Mouse (Mus musculus) midbrain, embryonic 11.5 days (tissue): ENCODE data around the gene Pde3b. TPM values are rescaled to one million over a fixed set of nuclear protein-coding genes. Genes with fewer than 3 reads are reported as not detected.
"Not testable (repeated sequence)": the region's sequence is repeated elsewhere in the genome, so short reads cannot be mapped to it uniquely, and the experiment has no call there.

Source experiments
- ATAC-seq: fragments of 200-750 bp; cut with Nextera tagmentation; 2 replicates; pipeline ENCODE4 v1.8.0; 2017; ENCODE audit warnings: moderate TSS enrichment, moderate library complexity; ENCODE audit not compliant: low FRiP score
- DNase-seq: peaks from one replicate; pipeline ENCODE4 v3.0.0; 2015; ENCODE audit warnings: low spot score; ENCODE audit errors: missing footprints
- H3K27ac ChIP-seq: fragments of 300-500 bp; sonication (generic); 2 replicates; pipeline ENCODE4 v1.5.1; 2014; ENCODE audit warnings: low read depth, low read length
- H3K27me3 ChIP-seq: fragments of 300-500 bp; sonication (generic); 2 replicates; pipeline ENCODE4 v1.6.1; 2014; ENCODE audit warnings: mild to moderate bottlenecking, low read length, moderate library complexity, mixed read lengths; ENCODE audit not compliant: control insufficient read depth, insufficient read depth
- H3K36me3 ChIP-seq: fragments of 300-500 bp; sonication (generic); 2 replicates; pipeline ENCODE4 v1.6.1; 2014; ENCODE audit warnings: mild to moderate bottlenecking, low read length, moderate library complexity, mixed read lengths; ENCODE audit not compliant: control insufficient read depth, insufficient read depth
- H3K4me1 ChIP-seq: fragments of 300-500 bp; sonication (generic); 2 replicates; pipeline ENCODE4 v1.6.1; 2014; ENCODE audit warnings: low read length; ENCODE audit not compliant: control insufficient read depth, insufficient read depth
- H3K4me2 ChIP-seq: fragments of 300-500 bp; sonication (generic); 2 replicates; pipeline ENCODE4 v1.6.1; 2014; ENCODE audit warnings: mild to moderate bottlenecking, moderate library complexity
- H3K4me3 ChIP-seq: fragments of 300-500 bp; sonication (generic); 2 replicates; pipeline ENCODE4 v1.5.1; 2014; ENCODE audit warnings: low read depth, low read length
- H3K9ac ChIP-seq: fragments of 300-500 bp; sonication (generic); 2 replicates; pipeline ENCODE4 v1.6.1; 2014; ENCODE audit warnings: low read length
- H3K9me3 ChIP-seq: fragments of 300-500 bp; sonication (generic); 2 replicates; pipeline ENCODE4 v1.6.1; 2016; ENCODE audit warnings: low read length; ENCODE audit not compliant: control insufficient read depth
- WGBS: fragments of 180-500 bp; shearing (Covaris S2); extraction: QIAGEN DNeasy Blood & Tissue Kit; methylation state at CpG from one replicate; pipeline ENCODE4 v1.1.7; 2014; 5-methylcytosine and 5-hydroxymethylcytosine counted together
- polyA plus RNA-seq: library from polyadenylated mRNA; unstranded; fragments of >200 nt; fragmentation: Nextera tagmentation; extraction: Ambion mirVana; gene quantifications from 2 replicates; pipeline ENCODE4 v1.2.1, GENCODE M21; 2014

Gene Pde3b
- polyA plus RNA-seq, 1 experiment from 2014 or later: 12.5 TPM

GRCm38 (mm10) chr7:114492540-114492939 is 77.5 kb downstream of the Pde3b start:
- no peak for ATAC-seq
- H3K4me2 ChIP-seq: no peak overlapping the region
- DNase-seq: no peak

GRCm38 (mm10) chr7:114494033-114494432 is 79.0 kb downstream of the Pde3b start:
- Histone ChIP-seq H3K27ac (no peak overlapping the region), H3K9me3 (no peaks in the 10 kb centered on the region), H3K27me3 (no peaks in the 10 kb centered on the region), H3K9ac (no peak overlapping the region), H3K36me3 (no peaks in the 10 kb centered on the region), H3K4me2 (no peak overlapping the region), H3K4me1 (no peaks in the 10 kb centered on the region), H3K4me3 (no peak overlapping the region)
- ATAC-seq (no peak), DNase-seq (peak; percentile 56)
- WGBS: 93% methylated on average over 5 of the region's 5 CpGs

More at GRCm38 (mm10) chr7:114492540-114492939, 77.5 kb downstream of the Pde3b start:
- no peaks in the 10 kb centered on the region for H3K36me3 ChIP-seq
- H3K4me3 ChIP-seq: no peak overlapping the region
- no peak overlapping the region for H3K27ac ChIP-seq
- no peak overlapping the region for H3K9ac ChIP-seq
- H3K9me3 ChIP-seq: no peaks in the 10 kb centered on the region
- H3K27me3 ChIP-seq: no peaks in the 10 kb centered on the region
- no peaks in the 10 kb centered on the region for H3K4me1 ChIP-seq

GRCm38 (mm10) chr7:114499293-114499692 is 84.2 kb downstream of the Pde3b start:
- Histone ChIP-seq H3K4me2 (no peak overlapping the region), H3K9me3 (no peaks in the 10 kb centered on the region), H3K27me3 (no peaks in the 10 kb centered on the region), H3K4me1 (no peaks in the 10 kb centered on the region), H3K4me3 (no peak overlapping the region), H3K36me3 (no peaks in the 10 kb centered on the region), H3K27ac (no peak overlapping the region), H3K9ac (no peak overlapping the region)
- DNase-seq (no peak), ATAC-seq (no peak)
- 80% methylated on average over 1 of the region's 1 CpGs for WGBS

- Histone ChIP-seq H3K4me3 (no peak overlapping the region), H3K9ac (no peak overlapping the region), H3K27me3 (no peaks in the 10 kb centered on the region), H3K4me1 (no peaks in the 10 kb centered on the region), H3K36me3 (no peaks in the 10 kb centered on the region), H3K9me3 (no peaks in the 10 kb centered on the region), H3K4me2 (no peak overlapping the region), H3K27ac (no peak overlapping the region)
- ATAC-seq (no peak), DNase-seq (no peak)
- WGBS: 88% methylated on average over 2 of the region's 2 CpGs
These were observed 93.8 kb downstream of the Pde3b start for GRCm38 (mm10) chr7:114508879-114509278.

- Histone ChIP-seq H3K4me3 (no peak overlapping the region), H3K4me2 (no peak overlapping the region), H3K9ac (no peak overlapping the region), H3K9me3 (no peaks in the 10 kb centered on the region), H3K4me1 (no peaks in the 10 kb centered on the region), H3K27me3 (no peaks in the 10 kb centered on the region), H3K27ac (no peak overlapping the region), H3K36me3 (no peaks in the 10 kb centered on the region)
- no peak for ATAC-seq
- WGBS: 100% methylated on average over 1 of the region's 1 CpGs
- no peak for DNase-seq
These were observed 105.0 kb downstream of the Pde3b start for GRCm38 (mm10) chr7:114520122-114520521.

- Histone ChIP-seq H3K4me1 (no peaks in the 10 kb centered on the region), H3K27ac (no peak overlapping the region), H3K9me3 (no peaks in the 10 kb centered on the region), H3K4me2 (no peak overlapping the region), H3K4me3 (no peak overlapping the region), H3K9ac (no peak overlapping the region), H3K36me3 (no peaks in the 10 kb centered on the region), H3K27me3 (no peaks in the 10 kb centered on the region)
- DNase-seq (no peak), ATAC-seq (no peak)
- 87% methylated on average over 1 of the region's 1 CpGs for WGBS
These were observed 111.2 kb downstream of the Pde3b start for GRCm38 (mm10) chr7:114526245-114526644.

GRCm38 (mm10) chr7:114536179-114536578 is 121.1 kb downstream of the Pde3b start:
- no peak overlapping the region for H3K4me3 ChIP-seq
- no peak overlapping the region for H3K9ac ChIP-seq
- no peak overlapping the region for H3K4me2 ChIP-seq
- WGBS: 100% methylated on average over 1 of the region's 1 CpGs
- no peaks in the 10 kb centered on the region for H3K4me1 ChIP-seq
- H3K36me3 ChIP-seq: peaks cover 2% of the 10 kb centered on the region
- no peaks in the 10 kb centered on the region for H3K27me3 ChIP-seq
- DNase-seq (no peak), ATAC-seq (no peak)
- no peaks in the 10 kb centered on the region for H3K9me3 ChIP-seq
- no peak overlapping the region for H3K27ac ChIP-seq

GRCm38 (mm10) chr7:114562531-114563241 is 147.6 kb downstream of the Pde3b start, which contains the start of gene Cyp2r1:
Gene Cyp2r1, minus strand, starts transcription at chr7:114562972.
- WGBS: 3% methylated on average over 56 of the region's 56 CpGs
- peak within 1 kb of the TSS; percentile 36 for H3K4me3 ChIP-seq
- no peak within 1 kb of the TSS for H3K27ac ChIP-seq
- H3K27me3 ChIP-seq: no peaks in the 10 kb centered on the region
- peak within 1 kb of the TSS; percentile 43; the same call in 1 of the 2 replicates for H3K9ac ChIP-seq
- peak; percentile 98 for DNase-seq
- no peaks in the 10 kb centered on the region for H3K36me3 ChIP-seq
- H3K4me2 ChIP-seq: peak within 1 kb of the TSS; percentile 55
- H3K9me3 ChIP-seq: no peaks in the 10 kb centered on the region
- ATAC-seq: peak; percentile 100
- no peaks in the 10 kb centered on the region for H3K4me1 ChIP-seq

GRCm38 (mm10) chr7:114573866-114574265 is 158.8 kb downstream of the Pde3b start:
- not testable (repeated sequence) for H3K9me3 ChIP-seq, H3K27ac ChIP-seq, H3K4me3 ChIP-seq, DNase-seq, H3K36me3 ChIP-seq, ATAC-seq, H3K4me2 ChIP-seq, H3K4me1 ChIP-seq, H3K27me3 ChIP-seq, H3K9ac ChIP-seq
- WGBS: 93% methylated on average over 4 of the region's 4 CpGs
